Comparison of ENCODE assay signal across 8 mouse cellular contexts in the genomic region with DNA sequence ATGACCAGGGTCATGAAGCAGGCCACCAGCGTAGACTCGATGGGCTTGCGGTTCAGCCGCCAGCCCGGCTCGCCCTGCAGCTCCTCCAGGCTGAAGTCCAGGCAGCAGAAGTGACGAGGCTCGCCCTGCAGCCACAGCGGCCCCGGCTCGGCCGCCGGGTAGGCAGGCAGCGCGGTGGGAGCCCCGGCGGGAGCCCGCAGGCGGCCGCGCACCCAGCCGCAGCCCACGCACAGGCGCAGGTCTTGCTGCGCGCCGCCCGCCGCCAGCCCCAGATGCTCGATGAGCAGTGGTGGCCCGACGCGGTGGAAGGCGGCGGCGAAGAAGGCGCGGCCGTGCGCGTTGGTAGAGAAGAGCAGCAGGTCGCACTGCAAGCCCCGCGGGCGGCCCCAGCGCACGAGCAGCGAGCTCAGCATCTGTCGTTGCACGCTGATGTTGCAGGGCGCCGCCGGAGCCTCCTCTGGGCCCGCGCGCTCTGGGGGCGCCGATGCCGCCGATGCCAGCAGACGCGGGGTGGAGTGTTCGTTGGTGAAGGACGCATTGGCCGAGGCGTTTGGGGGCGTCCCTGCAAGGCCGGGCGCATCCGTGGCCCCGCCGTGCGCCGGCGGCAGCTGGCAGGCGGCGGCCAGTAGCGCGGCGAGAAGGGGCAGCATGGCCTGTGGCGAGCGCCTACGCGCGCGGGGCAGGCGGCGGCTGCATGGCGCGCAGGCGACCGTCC. TPM values are rescaled to one million over a fixed set of nuclear protein-coding genes. Genes with fewer than 3 reads are reported as not detected.
A peak's percentile ranks its signal among the peaks of the same experiment; 100 is the strongest.
DNase-seq lines count a peak whose midpoint lies in the region; ATAC-seq and TF ChIP-seq lines count a peak whose summit lies in the region.

No protein-coding gene starts in this region.

- no peaks in the 10 kb centered on the region for H3K79me3 ChIP-seq in C2C12 (ENCODE audit: low read depth)

- in situ Hi-C loops in ES-E14 (cut with MboI; ENCODE audit: low sequenced_read_pairs in 2 of 2, unreplicated experiment in 2 of 2), result loop anchor here (10.0 kb wide), 2 partner anchors 95 to 265 kb away; partner anchors contain the start of gene Sacm1l (in 1 of the 2)

- H3K27me3 ChIP-seq in C2C12 (ENCODE audit: control insufficient read depth, insufficient read depth, insufficient read length), result no peaks in the 10 kb centered on the region
- peaks cover 75% of the 10 kb centered on the region for H3K27me3 ChIP-seq in heart, embryonic 13.5 days (replicated peaks)
- H3K27me3 ChIP-seq in lung, embryonic 16.5 days (ENCODE audit: control insufficient read depth, insufficient read depth, low read depth, low read length), result peaks cover 3% of the 10 kb centered on the region; the same call in 1 of the 2 replicates

- peak overlapping the region; percentile 79 for H3K9ac ChIP-seq in ES-E14 (ENCODE audit: insufficient read depth, low read depth, low read length, poor library complexity, severe bottlenecking)
- H3K9ac ChIP-seq in heart, embryonic 13.5 days, result peak overlapping the region; percentile 79
- peak overlapping the region; percentile 73 for H3K9ac ChIP-seq in lung, embryonic 16.5 days (ENCODE audit: low read length)

- peak overlapping the region; percentile 80 for H3ac ChIP-seq in C2C12 (ENCODE audit: control insufficient read depth, insufficient read length, low read depth)

- no peak overlapping the region for H3K27ac ChIP-seq in ES-E14 (ENCODE audit: insufficient read depth, low read depth, low read length, poor library complexity, severe bottlenecking)
- H3K27ac ChIP-seq in heart, embryonic 13.5 days (replicated peaks), result peak overlapping the region; percentile 17; the same call in 1 of the 2 replicates
- peak overlapping the region; percentile 12; the same call in 1 of the 2 replicates for H3K27ac ChIP-seq in lung, embryonic 16.5 days (ENCODE audit: low read length)

- H3K36me3 ChIP-seq in C2C12 (ENCODE audit: control insufficient read depth, insufficient read depth) (no peaks in the 10 kb centered on the region), ES-E14 (ENCODE audit: control insufficient read depth, insufficient read depth, low read length, poor library complexity, severe bottlenecking) (no peaks in the 10 kb centered on the region)
- H3K36me3 ChIP-seq in heart, embryonic 13.5 days, result no peaks in the 10 kb centered on the region
- H3K36me3 ChIP-seq in lung, embryonic 16.5 days (ENCODE audit: control insufficient read depth, insufficient read depth, low read length), result no peaks in the 10 kb centered on the region

- no peak for DNase-seq in ES-E14 (ENCODE audit: low read depth, low spot score)
- DNase-seq in embryo, embryonic 11 days, result peak; percentile 74
- DNase-seq in layer of hippocampus, adult 9-11 months, result peak; percentile 65
- peak; percentile 65 for DNase-seq in right cerebral cortex, postnatal 14 days

- no peaks in the 10 kb centered on the region for H3K9me3 ChIP-seq in ES-E14 (ENCODE audit: control insufficient read depth, insufficient read depth, low read depth, low read length)
- no peaks in the 10 kb centered on the region for H3K9me3 ChIP-seq in heart, embryonic 13.5 days
- no peaks in the 10 kb centered on the region for H3K9me3 ChIP-seq in lung, embryonic 16.5 days (ENCODE audit: control insufficient read depth, low read length)

- WGBS in heart, embryonic 13.5 days, result under 1% methylated on average over 90 of the region's 92 CpGs
- under 1% methylated on average over 80 of the region's 92 CpGs for WGBS in lung, embryonic 16.5 days

- H3K4me2 ChIP-seq in heart, embryonic 13.5 days, result peak overlapping the region; percentile 98
- peak overlapping the region; percentile 95 for H3K4me2 ChIP-seq in lung, embryonic 16.5 days (ENCODE audit: low read depth, low read length)

- no peak for TF ChIP-seq CTCF in C2C12 (IDR thresholded peaks at IDR 0.05; ENCODE audit: control insufficient read depth, insufficient read depth, insufficient read length)

- ATAC-seq in heart, embryonic 13.5 days (ENCODE audit: extremely low read depth, insufficient number of reproducible peaks, low FRiP score, low TSS enrichment), result peak; percentile 72
- peak; percentile 82 for ATAC-seq in lung, embryonic 16.5 days (ENCODE audit: low read depth)
- no peak for ATAC-seq in erythroid progenitor cell, adult 5-6 weeks (replicated peaks; ENCODE audit: low FRiP score, poor library complexity, severe bottlenecking)

- peak overlapping the region; percentile 44 for H3K4me3 ChIP-seq in C2C12 (ENCODE audit: insufficient read depth, poor library complexity, severe bottlenecking)
- H3K4me3 ChIP-seq in ES-E14 (ENCODE audit: insufficient read depth in 1 of 2, low read depth in 1 of 2, low read length in 2 of 2, poor library complexity in 1 of 2, severe bottlenecking in 1 of 2), result peak overlapping the region; percentile 75 to 94
- peak overlapping the region; percentile 64 for H3K4me3 ChIP-seq in heart, embryonic 13.5 days
- peak overlapping the region; percentile 72 for H3K4me3 ChIP-seq in lung, embryonic 16.5 days (ENCODE audit: low read length)

- no peaks in the 10 kb centered on the region for H3K79me2 ChIP-seq in C2C12 (ENCODE audit: control insufficient read depth, insufficient read depth)

- H3K4me1 ChIP-seq in ES-E14 (ENCODE audit: control insufficient read depth in 2 of 2, insufficient read depth in 2 of 2, low read length in 2 of 2, poor library complexity in 1 of 2), result no peaks in the 10 kb centered on the region
- H3K4me1 ChIP-seq in heart, embryonic 13.5 days, result peaks cover 10% of the 10 kb centered on the region
- H3K4me1 ChIP-seq in lung, embryonic 16.5 days (replicated peaks; ENCODE audit: control insufficient read depth, insufficient read depth, low read length), result peaks cover 4% of the 10 kb centered on the region; the same call in 1 of the 2 replicates

TF ChIP-seq in C2C12, 6 proteins besides CTCF, POLR2A, EP300 and RAD21:
- TF ChIP-seq FOSL1 (IDR thresholded peaks at IDR 0.05; ENCODE audit: insufficient read depth, low read length, poor library complexity, severe bottlenecking), result no peak

TF ChIP-seq in ES-E14, 5 proteins besides CTCF, POLR2A, EP300 and RAD21:
- TF ChIP-seq MAFK (IDR thresholded peaks at IDR 0.05; ENCODE audit: insufficient read depth, low read depth, low read length) (no peak), HCFC1 (IDR thresholded peaks at IDR 0.05; ENCODE audit: borderline replicate concordance, insufficient read depth, low read length) (no peak), ZC3H11A (IDR thresholded peaks at IDR 0.05; ENCODE audit: borderline replicate concordance, low read depth, low read length) (no peak), CHD2 (IDR thresholded peaks at IDR 0.05; ENCODE audit: low read depth, low read length) (no peak), ZNF384 (IDR thresholded peaks at IDR 0.05; ENCODE audit: low read depth, low read length) (no peak)

RNA-seq across cellular contexts. Expression of gene Tmem158, which starts 0.5 kb away (rescaled TPM):
- 9.6 TPM for polyA plus RNA-seq in C2C12 (2012; fragmentation: generic; extraction: Trizol)
- total RNA-seq in ES-E14 (2012; rRNA removed), result 4.8 and 9.5 TPM in 2 replicates
- 5.9 and 6.5 TPM in 2 replicates for polyA plus RNA-seq in heart, embryonic 13.5 days (2015; fragmentation: Nextera tagmentation; extraction: Ambion mirVana)
- polyA plus RNA-seq in lung, embryonic 16.5 days (2015; fragmentation: Nextera tagmentation; extraction: Ambion mirVana), result 7.4 and 8.0 TPM in 2 replicates
- total RNA-seq in erythroid progenitor cell, adult 5-6 weeks (2015; ENCODE audit: low replicate concordance), result not detected in 2 replicates
- total RNA-seq in erythroid progenitor cell, adult 5-6 weeks (2017; ENCODE audit: low replicate concordance), result 2.1 TPM in 1 of 2 replicates, not detected in the other

RNA-seq across cellular contexts. Expression of gene Cdcp1, which starts 44.2 kb away (rescaled TPM):
- not detected for polyA plus RNA-seq in C2C12 (2012; fragmentation: generic; extraction: Trizol)
- total RNA-seq in ES-E14 (2012; rRNA removed), result 3.3 and 6.4 TPM in 2 replicates
- polyA plus RNA-seq in heart, embryonic 13.5 days (2015; fragmentation: Nextera tagmentation; extraction: Ambion mirVana), result 0.32 and 0.51 TPM in 2 replicates
- 12.4 and 14.6 TPM in 2 replicates for polyA plus RNA-seq in lung, embryonic 16.5 days (2015; fragmentation: Nextera tagmentation; extraction: Ambion mirVana)
- total RNA-seq in erythroid progenitor cell, adult 5-6 weeks (2015; ENCODE audit: low replicate concordance), result not detected in 2 replicates
- not detected in 2 replicates for total RNA-seq in erythroid progenitor cell, adult 5-6 weeks (2017; ENCODE audit: low replicate concordance)
